Mouse (Mus musculus) E14TG2a.4 (cell line): ENCODE measurements around the gene Esyt1.

Experiments used
- CTCF ChIP-seq: conservative IDR thresholded peaks from 2 replicates; pipeline ENCODE4 v1.5.1; 2014; ENCODE audit warnings: low read length
- NANOG ChIP-seq: IDR thresholded peaks from 2 replicates; pipeline ENCODE4 v1.6.1; 2014; ENCODE audit warnings: borderline replicate concordance, low read length, mixed read lengths

DNA sequence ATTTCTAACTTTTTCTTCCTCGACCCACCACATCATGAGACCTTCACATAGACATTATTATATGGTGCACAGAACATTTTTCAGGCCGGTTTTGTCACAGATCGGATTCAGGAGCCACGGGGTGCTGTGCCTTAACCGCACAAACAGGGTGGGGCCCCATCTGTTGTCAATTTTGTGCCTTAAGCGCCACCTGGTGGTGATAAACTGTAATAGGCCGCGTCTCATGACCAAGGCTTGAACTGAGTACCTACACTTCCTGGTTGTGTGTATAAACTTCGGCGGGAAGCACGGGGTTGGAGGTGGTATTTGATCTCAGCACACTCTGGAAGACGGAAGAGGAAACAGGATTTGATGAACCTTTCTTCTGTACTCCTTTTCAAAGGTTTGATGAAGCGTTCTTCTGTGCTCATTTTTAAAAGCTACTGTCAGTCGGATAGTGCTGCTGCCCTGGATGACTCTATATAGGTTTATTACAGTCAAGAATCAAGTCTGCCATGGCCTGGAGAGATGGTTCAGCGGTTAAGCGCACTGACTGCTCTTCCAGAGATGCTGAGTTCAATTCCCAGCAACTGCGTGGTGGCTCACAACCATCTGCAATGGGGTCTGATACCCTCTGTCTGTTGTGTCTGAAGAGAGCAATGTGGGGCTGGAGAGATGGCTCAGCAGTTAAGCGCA lies 10.7 kb upstream of the Esyt1 start:
- TF ChIP-seq CTCF (peak; percentile 84), NANOG (no peak)
